Mouse (Mus musculus): ENCODE results near the gene Rhbdl1.
"Not testable (repeated sequence)": the region's sequence is repeated elsewhere in the genome, so short reads cannot be mapped to it uniquely, and the experiment has no call there.

Rhbdl1 gene

GRCm38 (mm10) chr17:25872676-25873075, 35.6 kb upstream of the Rhbdl1 start:
- no peak for DNase-seq (ENCODE audit: low read depth, low spot score)

GRCm38 (mm10) chr17:25871566-25871965, 34.5 kb upstream of the Rhbdl1 start:
- not testable (repeated sequence) for DNase-seq (ENCODE audit: low read depth, low spot score)

DNA sequence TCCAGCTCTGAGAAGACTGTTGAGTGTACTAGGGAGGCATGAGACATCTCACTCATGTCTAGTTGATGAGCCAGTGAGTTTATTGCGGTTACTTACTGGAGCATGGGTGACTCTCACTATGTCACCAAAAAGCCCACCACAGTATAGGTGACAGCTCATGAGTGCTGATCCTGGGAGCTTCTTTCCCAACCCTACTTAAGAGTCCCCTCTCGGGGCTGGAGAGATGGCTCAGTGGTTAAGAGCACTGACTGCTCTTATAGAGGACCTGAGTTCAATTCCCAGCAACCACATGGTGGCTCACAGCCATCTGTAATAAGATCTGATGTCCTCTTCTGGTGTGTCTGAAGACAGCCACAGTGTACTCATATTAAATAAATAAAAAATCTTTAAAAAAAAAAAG, 32.9 kb upstream of the Rhbdl1 start:
- DNase-seq (ENCODE audit: low read depth, low spot score) = no peak

- no peak for DNase-seq (ENCODE audit: low read depth, low spot score)
Observed at GRCm38 (mm10) chr17:25869498-25869897, 32.4 kb upstream of the Rhbdl1 start.

GRCm38 (mm10) chr17:25868601-25869191, 31.6 kb upstream of the Rhbdl1 start, which contains the start of gene Mcrip2:
Gene Mcrip2, minus strand, starts transcription at chr17:25868764.
- DNase-seq (ENCODE audit: low read depth, low spot score) = peak; percentile 71

DNA sequence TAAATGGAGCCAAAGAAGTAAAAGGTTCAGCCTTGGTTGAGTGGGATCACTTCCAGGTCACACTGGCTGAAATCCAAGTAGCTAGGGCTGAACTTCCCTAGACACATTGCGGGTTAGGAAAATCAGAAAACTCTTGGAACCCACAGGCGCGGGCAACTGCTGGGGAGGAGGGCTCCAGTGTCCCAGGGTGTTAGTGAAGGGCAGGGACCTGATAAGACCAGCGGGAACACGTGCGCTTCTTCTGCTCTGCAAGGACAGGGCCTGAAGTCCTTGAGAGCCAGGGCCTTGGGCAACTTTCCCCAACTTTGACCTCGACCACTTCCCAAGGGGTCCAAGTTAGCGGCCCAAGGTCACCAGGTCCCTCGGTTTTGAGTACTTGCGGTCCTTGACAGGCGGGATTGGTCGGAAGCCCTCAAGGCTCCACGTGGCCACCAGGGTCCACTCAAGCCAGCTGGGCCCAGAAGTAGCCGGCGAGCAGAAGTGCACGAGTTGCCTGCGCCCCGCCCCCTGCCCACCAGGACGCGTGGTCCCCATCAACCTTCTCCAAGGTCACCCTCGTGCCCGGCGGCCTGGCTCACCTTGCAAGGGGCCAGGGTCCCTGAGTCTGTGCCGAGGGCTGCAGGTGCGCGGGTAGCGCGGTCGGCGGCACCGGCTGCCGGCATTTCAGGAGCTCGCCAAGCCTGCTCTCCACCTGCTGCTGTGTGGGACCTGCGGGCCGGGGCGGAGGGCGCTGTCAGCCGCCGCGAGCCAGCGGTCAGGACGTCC, 30.9 kb upstream of the Rhbdl1 start:
- peak; percentile 45 for DNase-seq (ENCODE audit: low read depth, low spot score)

- DNase-seq (ENCODE audit: low read depth, low spot score) = no peak
Observed at GRCm38 (mm10) chr17:25867509-25867835, 30.4 kb upstream of the Rhbdl1 start.

GRCm38 (mm10) chr17:25866172-25866571, 29.1 kb upstream of the Rhbdl1 start:
- no peak for DNase-seq (ENCODE audit: low read depth, low spot score)

DNA sequence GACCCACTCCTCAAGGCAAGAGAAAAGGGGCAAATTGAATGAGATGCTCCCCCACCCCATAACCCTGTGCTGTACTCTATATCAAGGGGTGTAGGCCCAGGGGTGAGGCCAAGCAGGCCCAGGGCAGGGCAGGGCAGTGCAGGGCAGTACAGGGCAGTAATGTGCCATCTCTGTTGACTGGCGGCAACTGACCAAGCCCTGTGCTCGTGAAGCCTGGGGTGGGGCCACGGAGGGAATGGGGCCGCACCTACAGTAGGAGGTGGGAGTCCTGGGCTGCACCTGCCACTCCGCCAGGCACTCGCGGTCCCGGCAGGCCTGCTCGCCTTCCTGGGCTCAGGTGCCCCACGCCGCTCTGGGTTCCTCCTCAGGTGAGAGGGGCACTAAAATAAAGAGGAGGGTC, 28.2 kb upstream of the Rhbdl1 start:
- no peak for DNase-seq (ENCODE audit: low read depth, low spot score)

DNA sequence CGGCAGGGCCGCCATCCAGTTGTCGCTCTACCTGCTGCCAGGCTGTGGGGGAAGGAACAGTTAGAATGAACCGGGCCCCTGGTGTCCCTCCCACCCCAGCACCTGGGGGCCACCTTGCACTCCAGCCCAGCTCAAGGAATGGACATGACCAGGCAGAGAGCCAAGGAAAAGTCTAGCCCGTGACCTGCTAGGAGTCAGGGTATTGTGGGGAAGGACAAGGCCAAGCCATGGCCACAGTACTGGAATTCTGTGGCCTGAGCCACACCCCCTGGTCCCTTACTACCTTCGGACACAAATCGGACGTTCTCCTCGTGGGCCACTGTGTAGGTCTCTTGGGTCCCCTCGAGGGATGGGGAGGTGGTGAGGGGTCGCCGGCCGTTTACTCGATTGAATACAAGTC, 27.2 kb upstream of the Rhbdl1 start:
- no peak for DNase-seq (ENCODE audit: low read depth, low spot score)

GRCm38 (mm10) chr17:25863681-25864080, 26.6 kb upstream of the Rhbdl1 start:
- no peak for DNase-seq (ENCODE audit: low read depth, low spot score)

- DNase-seq (ENCODE audit: low read depth, low spot score) = no peak
Observed at GRCm38 (mm10) chr17:25861704-25862612, 24.9 kb upstream of the Rhbdl1 start.

DNA sequence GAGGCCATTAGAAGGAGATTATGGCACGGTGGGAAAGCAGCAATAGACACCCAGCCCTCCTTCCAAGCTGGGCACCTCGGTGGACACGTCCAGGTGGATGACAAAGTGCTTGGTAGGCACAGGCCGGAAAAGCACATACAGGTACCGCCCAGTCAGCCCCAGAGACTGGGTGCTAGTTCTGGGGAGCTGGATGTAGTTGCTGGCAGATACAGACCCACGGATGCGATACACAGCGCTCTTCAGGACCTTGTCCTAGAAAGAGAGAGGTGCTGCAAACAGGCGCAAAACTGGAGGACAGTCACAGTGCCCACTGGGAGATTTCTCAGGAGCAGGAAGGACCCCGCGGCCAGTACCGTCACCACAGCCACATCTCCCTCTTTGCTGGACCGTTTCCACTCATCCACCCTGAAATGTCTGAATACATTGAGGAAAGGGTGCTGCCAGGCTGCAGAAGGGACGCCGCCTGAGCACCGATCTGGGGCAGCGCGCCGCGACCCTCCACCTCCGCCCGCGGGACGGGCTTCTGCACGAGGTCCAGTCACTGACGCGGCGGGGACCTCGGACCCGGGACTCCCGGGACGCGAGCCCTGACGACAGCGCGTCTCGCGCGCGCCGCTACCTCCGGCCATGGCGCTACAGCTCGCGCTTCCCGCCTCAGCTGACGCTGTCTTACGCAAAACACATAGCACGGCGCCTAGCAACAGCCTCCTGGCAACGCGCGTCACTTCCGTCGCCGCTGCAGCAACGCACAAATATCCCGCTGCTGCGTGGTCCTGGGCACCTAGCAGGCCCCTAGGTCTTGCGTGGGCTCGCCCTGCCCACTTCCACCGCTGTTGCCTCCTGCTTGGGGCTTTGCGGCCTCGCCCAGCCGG, 24.0 kb upstream of the Rhbdl1 start, which contains the start of gene Wdr90:
TSS of gene Wdr90 (minus strand) at position 670 of the 872 bp plus-strand sequence.
- peak; percentile 94 for DNase-seq (ENCODE audit: low read depth, low spot score)

- DNase-seq (ENCODE audit: low read depth, low spot score) = no peak
Observed at GRCm38 (mm10) chr17:25860229-25860628, 23.1 kb upstream of the Rhbdl1 start.

DNA sequence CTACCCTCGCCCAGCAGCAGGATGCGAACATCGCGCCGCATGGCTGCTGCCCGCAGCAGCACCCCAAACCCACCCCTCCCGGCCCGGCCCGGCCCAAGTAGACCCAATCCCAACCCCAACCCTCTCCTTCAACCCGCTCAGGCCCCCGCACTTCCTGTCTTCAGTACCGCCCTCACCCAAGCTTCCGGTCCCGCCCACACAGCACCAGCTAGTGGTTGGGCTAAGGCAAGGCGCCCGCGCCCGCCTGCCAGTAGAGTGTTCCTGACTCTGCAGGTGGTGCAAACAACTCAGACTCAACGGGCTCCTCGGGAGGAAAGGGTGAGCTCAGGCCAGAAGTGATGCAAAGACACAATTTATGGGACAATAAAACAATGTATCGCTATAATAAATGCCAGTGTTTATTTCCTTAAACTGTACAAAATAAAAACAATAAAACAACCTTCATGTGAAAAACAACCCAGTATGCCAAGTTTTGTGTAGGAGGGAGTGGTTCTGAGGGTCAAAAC, 7.4 kb upstream of the Rhbdl1 start, which contains the start of gene Rhot2:
TSS of gene Rhot2 (minus strand) at position 456 of the 506 bp plus-strand sequence.
- peak; percentile 92 for DNase-seq (ENCODE audit: low read depth, low spot score)

GRCm38 (mm10) chr17:25843636-25844395, 6.7 kb upstream of the Rhbdl1 start:
- no peak for DNase-seq (ENCODE audit: low read depth, low spot score)

GRCm38 (mm10) chr17:25843122-25843521, 6.0 kb upstream of the Rhbdl1 start:
- DNase-seq (ENCODE audit: low read depth, low spot score) = no peak

DNA sequence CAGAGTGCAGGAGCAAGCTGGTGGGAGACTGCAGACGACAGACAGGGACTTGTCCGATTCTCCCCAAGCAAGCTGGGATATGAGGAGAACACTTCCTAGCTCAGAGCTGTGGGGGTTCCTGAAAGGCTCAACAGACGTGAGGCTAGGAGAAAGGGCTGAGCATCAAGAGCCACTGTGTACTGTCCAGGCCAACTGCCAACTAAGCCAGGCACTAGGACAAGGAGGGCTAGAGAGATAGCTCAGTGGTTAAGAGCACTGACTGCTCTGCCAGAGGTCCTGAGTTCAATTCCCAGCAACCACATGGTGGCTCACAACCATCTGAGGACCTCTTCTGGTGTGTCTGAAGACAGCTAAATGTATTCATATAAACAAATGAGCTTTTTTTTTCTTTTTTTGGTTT, 5.4 kb upstream of the Rhbdl1 start:
- DNase-seq (ENCODE audit: low read depth, low spot score) = no peak

DNA sequence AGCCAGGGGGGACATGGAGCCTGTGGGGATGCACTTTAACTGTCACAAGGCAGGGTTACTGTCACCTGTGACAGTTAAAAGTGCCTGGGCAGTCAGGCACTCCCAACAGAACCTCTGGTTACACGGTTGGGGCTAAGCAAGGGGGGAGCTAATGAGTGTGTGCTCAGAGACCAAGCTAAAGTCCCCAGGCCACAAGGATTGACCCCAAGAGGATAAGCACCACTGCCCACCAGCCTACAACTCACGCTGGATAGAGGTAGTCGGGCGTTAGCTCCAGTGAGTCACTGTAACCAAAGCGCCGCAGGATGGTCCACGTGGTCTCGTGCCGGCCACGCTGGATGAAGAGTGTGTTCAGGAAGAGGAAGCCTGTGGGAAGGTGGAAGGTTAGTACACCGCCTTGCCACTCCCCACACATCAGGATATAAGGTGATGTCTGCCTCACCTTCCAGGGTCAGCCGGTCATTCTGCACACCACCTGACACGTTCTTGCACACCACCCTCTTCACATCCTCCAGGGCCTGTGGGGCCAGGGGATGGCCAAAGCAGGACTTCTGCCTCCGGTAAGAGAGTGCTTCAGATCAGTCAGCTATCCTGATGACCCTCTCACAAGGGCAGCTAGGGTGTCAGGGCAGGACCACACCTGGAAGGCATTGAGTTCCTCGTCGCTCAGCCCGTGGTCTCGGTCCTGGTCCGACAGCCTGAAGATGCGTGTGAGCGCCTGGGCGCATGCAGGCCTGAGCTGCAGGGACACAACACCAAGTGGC, 4.2 kb upstream of the Rhbdl1 start, which contains the start of gene Gm20683:
TSS of gene Gm20683 (minus strand) at position 647 of the 764 bp plus-strand sequence.
- DNase-seq (ENCODE audit: low read depth, low spot score) = no peak
